Mouse (Mus musculus): ENCODE measurements at regions not wholly inside any gene's neighbourhood (a gene's known extent, or its start where the extent isn't known, plus 50 kb on each side); places are given as distances from the start of the nearest gene placed in this dataset.

- DNase-seq, result no peak
These were observed 205.9 kb upstream of the Grm7 start for GRCm38 (mm10) chr6:110439509-110439908.

- DNase-seq, result no peak
These were observed 182.0 kb upstream of the Grm7 start for GRCm38 (mm10) chr6:110463370-110463769.

- no peak for DNase-seq
These were observed 177.7 kb upstream of the Grm7 start for GRCm38 (mm10) chr6:110467661-110468060.

GRCm38 (mm10) chr6:110505861-110506260 lies 139.5 kb upstream of the Grm7 start:
- DNase-seq, result no peak

- no peak for DNase-seq
These were observed 134.9 kb upstream of the Grm7 start for GRCm38 (mm10) chr6:110510494-110510893.

GRCm38 (mm10) chr6:110538731-110539191 lies 106.6 kb upstream of the Grm7 start:
- peak; percentile 86 for DNase-seq

GRCm38 (mm10) chr6:110545542-110545941 lies 99.8 kb upstream of the Grm7 start:
- DNase-seq, result no peak

GRCm38 (mm10) chr6:110554847-110555246 lies 90.5 kb upstream of the Grm7 start:
- no peak for DNase-seq

- DNase-seq, result no peak
These were observed 85.7 kb upstream of the Grm7 start for GRCm38 (mm10) chr6:110559656-110560055.

GRCm38 (mm10) chr6:110560426-110560825 lies 85.0 kb upstream of the Grm7 start:
- no peak for DNase-seq

- DNase-seq, result peak; percentile 10
These were observed 68.2 kb upstream of the Grm7 start for GRCm38 (mm10) chr6:110577216-110577615.
